ENCODE assay signal across 19 mouse cellular contexts in the genomic region with DNA sequence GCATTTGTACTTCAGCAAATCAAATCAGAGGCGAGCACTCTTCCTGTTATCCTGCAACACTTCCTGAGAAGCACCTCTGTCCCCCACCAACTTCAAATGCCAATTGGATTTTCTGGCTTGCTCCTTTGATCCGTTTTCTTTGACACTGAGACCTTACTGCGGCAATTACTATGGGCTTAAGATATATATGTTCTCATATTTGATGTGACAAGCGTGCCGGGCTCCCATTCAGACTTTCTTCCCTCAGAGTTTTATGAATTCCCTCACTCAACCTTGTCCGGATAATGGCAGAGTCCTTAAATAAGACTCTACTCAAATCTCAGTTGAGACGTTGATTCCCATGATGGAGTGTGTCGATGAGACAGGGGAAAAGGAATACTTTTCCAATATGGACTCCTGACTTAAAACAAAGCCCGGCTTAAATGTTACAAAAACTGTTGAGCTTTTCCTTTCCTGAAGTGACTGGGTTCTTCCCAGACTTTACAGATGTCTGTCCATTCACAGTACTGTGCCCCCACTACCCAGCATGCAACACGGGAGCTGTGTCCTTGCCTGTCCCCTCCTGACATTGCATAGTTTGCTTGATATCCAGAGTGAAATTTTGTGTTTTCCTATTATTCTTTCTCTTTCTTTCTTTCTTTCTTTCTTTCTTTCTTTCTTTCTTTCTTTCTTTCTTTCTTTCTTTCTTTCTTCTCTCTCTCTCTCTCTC.
"Had no signal": no experiment of that assay in that cellular context is flagged by ENCODE, and none has a peak within 500 bp of the region (broad histone marks: within the 10 kb centered on the region; RNA-seq: fewer than 3 reads in every experiment).

No protein-coding gene starts in this region.

- H3K9ac ChIP-seq: limb, embryonic 12.5 days; limb, embryonic 15.5 days; liver, embryonic 14.5 days; liver, postnatal 0 days; lung, embryonic 14.5 days had no signal

- ATAC-seq: liver, postnatal 0 days; lung, postnatal 0 days had no signal

- H3K27ac ChIP-seq: limb, embryonic 12.5 days; limb, embryonic 15.5 days; liver, embryonic 14.5 days; macrophage; stomach, postnatal 0 days had no signal

- H3K4me1 ChIP-seq: limb, embryonic 12.5 days; limb, embryonic 15.5 days had no signal

- DNase-seq: kidney, adult 18-20 months; kidney, adult 9 months; kidney, postnatal 14 days; kidney, postnatal 4 days; left cerebral cortex, postnatal 4 days; liver, postnatal 0 days; lung, embryonic 14.5 days; right cerebral cortex, postnatal 14 days; right cerebral cortex, postnatal 4 days; thymus, adult 2 months; thymus, postnatal 14 days; thymus, postnatal 4 days had no signal

- H3K27me3 ChIP-seq: limb, embryonic 15.5 days had no signal

- H3K4me3 ChIP-seq: limb, embryonic 12.5 days; limb, embryonic 15.5 days had no signal

- H3K36me3 ChIP-seq: limb, embryonic 12.5 days; limb, embryonic 15.5 days had no signal

- H3K9me3 ChIP-seq: limb, embryonic 12.5 days; limb, embryonic 15.5 days had no signal

- H3K4me2 ChIP-seq: limb, embryonic 12.5 days; limb, embryonic 15.5 days; liver, embryonic 11.5 days; lung, embryonic 14.5 days had no signal
